15 mouse cellular contexts compared by ENCODE assay signal in the genomic region with DNA sequence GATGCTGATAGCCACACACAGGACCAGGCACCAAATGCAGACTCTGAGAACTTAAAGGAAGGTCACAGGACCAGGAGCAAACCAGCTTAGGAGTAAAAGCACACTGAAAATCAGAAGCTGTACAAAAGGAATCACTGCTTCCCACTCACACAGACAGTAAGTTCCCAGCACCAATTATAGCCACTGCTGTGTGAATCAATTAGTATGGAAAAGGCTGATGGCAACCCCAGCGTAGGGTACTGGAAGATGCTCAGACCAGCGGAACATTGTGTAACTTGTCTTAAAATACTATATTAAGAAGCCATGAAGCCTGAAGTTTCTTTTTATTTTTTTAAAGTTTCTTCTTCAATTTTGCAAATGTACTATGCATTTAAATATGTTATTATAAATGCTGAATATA.
"Had no signal": no experiment of that assay in that cellular context is flagged by ENCODE, and none has a peak within 500 bp of the region (broad histone marks: within the 10 kb centered on the region; RNA-seq: fewer than 3 reads in every experiment).

No protein-coding gene starts in this region.

- H3K4me3 ChIP-seq: kidney, embryonic 15.5 days; liver, embryonic 13.5 days; stomach, embryonic 15.5 days had no signal

- DNase-seq: kidney, adult 11 months; kidney, adult 8-10 months; kidney, postnatal 10 days; kidney, postnatal 36 days; liver, embryonic 13.5 days; lung, adult 2 months; lung, postnatal 14 days; lung, postnatal 4 days; midbrain, embryonic 14.5 days; right cerebral cortex, postnatal 14 days; spleen, adult 18-20 months; thymus, adult 18-20 months; thymus, postnatal 36 days had no signal

- H3K27ac ChIP-seq: kidney, embryonic 15.5 days; liver, embryonic 13.5 days; stomach, embryonic 15.5 days had no signal
